Comparison of ENCODE assay signal across 14 mouse cellular contexts in genomic region chr5:137670240-137670639, GRCm38 (mm10). TPM values are rescaled to one million over a fixed set of nuclear protein-coding genes. Genes with fewer than 3 reads are reported as not detected.
DNase-seq lines count a peak whose midpoint lies in the region; ATAC-seq and TF ChIP-seq lines count a peak whose summit lies in the region.
"Had no signal": no experiment of that assay in that cellular context is flagged by ENCODE, and none has a peak within 500 bp of the region (broad histone marks: within the 10 kb centered on the region; RNA-seq: fewer than 3 reads in every experiment).

No protein-coding gene starts in this region.

- no peak for TF ChIP-seq POLR2A in cortical plate, adult 2 months (IDR thresholded peaks at IDR 0.05; ENCODE audit: extremely low read depth, insufficient read depth, low read length)
- no peak for TF ChIP-seq POLR2A in small intestine, adult 2 months (IDR thresholded peaks at IDR 0.05; ENCODE audit: low read depth, low read length)

- no peaks in the 10 kb centered on the region for H3K4me1 ChIP-seq in forebrain, postnatal 0 days (ENCODE audit: insufficient read depth)
- peaks cover 10% of the 10 kb centered on the region; the same call in 1 of the 2 replicates for H3K4me1 ChIP-seq in forebrain, embryonic 16.5 days (replicated peaks; ENCODE audit: control insufficient read depth, insufficient read depth, low read length)
- peaks cover 9% of the 10 kb centered on the region for H3K4me1 ChIP-seq in lung, embryonic 14.5 days (ENCODE audit: insufficient read depth)
- peaks cover 4% of the 10 kb centered on the region for H3K4me1 ChIP-seq in cortical plate, adult 2 months (ENCODE audit: control insufficient read depth, insufficient read depth, low read length)
- peaks cover 30% of the 10 kb centered on the region; the same call in 1 of the 2 replicates for H3K4me1 ChIP-seq in small intestine, adult 2 months (ENCODE audit: control insufficient read depth, insufficient read depth, insufficient read length, low read length)

- DNase-seq in forebrain, postnatal 0 days: no peak
- no peak for DNase-seq in lung, embryonic 14.5 days
- no peak for DNase-seq in lung, postnatal 36 days
- no peak for DNase-seq in testis, postnatal 10 days (ENCODE audit: low spot score)
- DNase-seq in embryo, embryonic 11 days: no peak
- DNase-seq: cerebellum, adult 11 months; gastrocnemius, postnatal 10 days had no signal

- H3K4me3 ChIP-seq in forebrain, postnatal 0 days (ENCODE audit: low read depth, low read length): no peak overlapping the region
- no peak overlapping the region for H3K4me3 ChIP-seq in forebrain, embryonic 16.5 days (replicated peaks; ENCODE audit: low read length)
- H3K4me3 ChIP-seq in lung, embryonic 14.5 days (ENCODE audit: low read depth, low read length): no peak overlapping the region
- no peak overlapping the region for H3K4me3 ChIP-seq in cortical plate, adult 2 months (ENCODE audit: insufficient read depth, low read length)
- no peak overlapping the region for H3K4me3 ChIP-seq in small intestine, adult 2 months (ENCODE audit: low read depth, low read length)
- H3K4me3 ChIP-seq: embryonic facial prominence, embryonic 15.5 days; heart, embryonic 15.5 days had no signal

- H3K9me3 ChIP-seq in forebrain, postnatal 0 days (ENCODE audit: low read length): no peaks in the 10 kb centered on the region
- no peaks in the 10 kb centered on the region for H3K9me3 ChIP-seq in forebrain, embryonic 16.5 days (ENCODE audit: control insufficient read depth, low read length)
- H3K9me3 ChIP-seq in lung, embryonic 14.5 days (ENCODE audit: low read depth, low read length): no peaks in the 10 kb centered on the region
- H3K9me3 ChIP-seq: embryonic facial prominence, embryonic 15.5 days; heart, embryonic 15.5 days had no signal

- H3K27ac ChIP-seq in forebrain, postnatal 0 days (ENCODE audit: low read depth, low read length): no peak overlapping the region
- no peak overlapping the region for H3K27ac ChIP-seq in forebrain, embryonic 16.5 days (ENCODE audit: low read length)
- H3K27ac ChIP-seq in lung, embryonic 14.5 days (ENCODE audit: low read depth): no peak overlapping the region
- H3K27ac ChIP-seq in cortical plate, adult 2 months (ENCODE audit: insufficient read depth, low read length): no peak overlapping the region
- H3K27ac ChIP-seq in small intestine, adult 2 months (ENCODE audit: insufficient read depth, low read depth, low read length): 0 out of 2 replicates have a peak overlapping the region, but pooled peaks have one; percentile 92

- 98% methylated on average over 1 of the region's 1 CpGs for WGBS in forebrain, postnatal 0 days
- WGBS in forebrain, embryonic 16.5 days: 97% methylated on average over 1 of the region's 1 CpGs
- WGBS in lung, embryonic 14.5 days: 94% methylated on average over 1 of the region's 1 CpGs
- 90% methylated on average over 1 of the region's 1 CpGs for WGBS in small intestine, adult 2 months

- no peak for ATAC-seq in forebrain, postnatal 0 days
- ATAC-seq in forebrain, embryonic 16.5 days: no peak
- no peak for ATAC-seq in lung, embryonic 14.5 days (ENCODE audit: insufficient read depth)
- ATAC-seq: activated CD4-positive, CD25-positive, alpha-beta regulatory T cell, adult 4 months had no signal

- H3K36me3 ChIP-seq in forebrain, postnatal 0 days (ENCODE audit: insufficient read depth): peaks cover 18% of the 10 kb centered on the region
- H3K36me3 ChIP-seq in forebrain, embryonic 16.5 days (ENCODE audit: control insufficient read depth, insufficient read depth): peaks cover 7% of the 10 kb centered on the region
- H3K36me3 ChIP-seq in lung, embryonic 14.5 days (ENCODE audit: insufficient read depth): peaks cover 20% of the 10 kb centered on the region
- peaks cover 13% of the 10 kb centered on the region for H3K36me3 ChIP-seq in small intestine, adult 2 months (ENCODE audit: control insufficient read depth, insufficient read depth, low read length)

- no peak overlapping the region for H3K4me2 ChIP-seq in forebrain, postnatal 0 days (ENCODE audit: low read depth)
- no peak overlapping the region for H3K4me2 ChIP-seq in forebrain, embryonic 16.5 days (ENCODE audit: low read length)
- no peak overlapping the region for H3K4me2 ChIP-seq in lung, embryonic 14.5 days
- H3K4me2 ChIP-seq: embryonic facial prominence, embryonic 15.5 days; heart, embryonic 15.5 days; midbrain, embryonic 11.5 days had no signal

- H3K9ac ChIP-seq in forebrain, postnatal 0 days: no peak overlapping the region
- no peak overlapping the region for H3K9ac ChIP-seq in forebrain, embryonic 16.5 days (replicated peaks; ENCODE audit: low read depth, low read length)
- H3K9ac ChIP-seq in lung, embryonic 14.5 days: no peak overlapping the region
- H3K9ac ChIP-seq: embryonic facial prominence, embryonic 15.5 days; heart, embryonic 15.5 days had no signal

- no peaks in the 10 kb centered on the region for H3K27me3 ChIP-seq in forebrain, postnatal 0 days (ENCODE audit: insufficient read depth, low read length)
- no peaks in the 10 kb centered on the region for H3K27me3 ChIP-seq in forebrain, embryonic 16.5 days (replicated peaks; ENCODE audit: control insufficient read depth, insufficient read depth, low read length)
- no peaks in the 10 kb centered on the region for H3K27me3 ChIP-seq in lung, embryonic 14.5 days (ENCODE audit: insufficient read depth, low read length)
- H3K27me3 ChIP-seq in small intestine, adult 2 months (ENCODE audit: control insufficient read depth, insufficient read depth, low read length): no peaks in the 10 kb centered on the region
- H3K27me3 ChIP-seq: embryonic facial prominence, embryonic 15.5 days; heart, embryonic 15.5 days had no signal

- peak; percentile 48 for TF ChIP-seq CTCF in forebrain, postnatal 0 days (IDR thresholded peaks at IDR 0.05; ENCODE audit: low read depth)
- TF ChIP-seq CTCF in lung, embryonic 14.5 days (IDR thresholded peaks at IDR 0.05; ENCODE audit: low read depth): peak; percentile 47
- TF ChIP-seq CTCF in cortical plate, adult 2 months (IDR thresholded peaks at IDR 0.05; ENCODE audit: extremely low read depth, insufficient read depth, low read length): peak; percentile 17; the same call in 1 of the 2 replicates
- no peak for TF ChIP-seq CTCF in small intestine, adult 2 months (IDR thresholded peaks at IDR 0.05; ENCODE audit: extremely low read depth, insufficient read length, insufficient replicate concordance, low read depth, low read length)

RNA-seq across cellular contexts. Expression of gene Agfg2, which starts 14.3 kb away (rescaled TPM):
- total RNA-seq in forebrain, postnatal 0 days (2014; rRNA removed): 18.7 and 22.1 TPM in 2 replicates
- polyA plus RNA-seq in forebrain, postnatal 0 days (2015; fragmentation: Nextera tagmentation; extraction: Ambion mirVana): 12.6 and 15.0 TPM in 2 replicates
- 19.4 and 21.2 TPM in 2 replicates for polyA plus RNA-seq in forebrain, embryonic 16.5 days (2015; fragmentation: Nextera tagmentation; extraction: Ambion mirVana)
- polyA plus RNA-seq in lung, embryonic 14.5 days (2014; fragmentation: Nextera tagmentation; extraction: Ambion mirVana): 10.9 and 12.2 TPM in 2 replicates
- 35.7 and 36.7 TPM in 2 replicates for polyA plus RNA-seq in cortical plate, adult 2 months (2012; rRNA removed)
- 6.1 and 11.6 TPM in 2 replicates for polyA plus RNA-seq in small intestine, adult 2 months (2012; rRNA removed)

RNA-seq across cellular contexts. Expression of gene Irs3, which starts 24.7 kb away (rescaled TPM):
- 0.31 and 0.76 TPM in 2 replicates for total RNA-seq in forebrain, postnatal 0 days (2014; rRNA removed)
- polyA plus RNA-seq in forebrain, postnatal 0 days (2015; fragmentation: Nextera tagmentation; extraction: Ambion mirVana): 0.08 and 0.29 TPM in 2 replicates
- 0.09 TPM in 1 of 2 replicates, not detected in the other for polyA plus RNA-seq in forebrain, embryonic 16.5 days (2015; fragmentation: Nextera tagmentation; extraction: Ambion mirVana)
- 0.08 TPM in 1 of 2 replicates, not detected in the other for polyA plus RNA-seq in lung, embryonic 14.5 days (2014; fragmentation: Nextera tagmentation; extraction: Ambion mirVana)
- polyA plus RNA-seq in cortical plate, adult 2 months (2012; rRNA removed): 0.09 and 0.25 TPM in 2 replicates
- polyA plus RNA-seq in small intestine, adult 2 months (2012; rRNA removed): 0.35 and 0.43 TPM in 2 replicates
- polyA plus RNA-seq: activated CD4-positive, CD25-positive, alpha-beta regulatory T cell, adult 4 months had no signal

RNA-seq across cellular contexts. Expression of gene Sap25, which starts 29.1 kb away (rescaled TPM):
- total RNA-seq in forebrain, postnatal 0 days (2014; rRNA removed): 4.4 and 4.6 TPM in 2 replicates
- 1.8 TPM in 2 replicates for polyA plus RNA-seq in forebrain, postnatal 0 days (2015; fragmentation: Nextera tagmentation; extraction: Ambion mirVana)
- polyA plus RNA-seq in forebrain, embryonic 16.5 days (2015; fragmentation: Nextera tagmentation; extraction: Ambion mirVana): 5.2 and 10.4 TPM in 2 replicates
- 6.4 and 8.1 TPM in 2 replicates for polyA plus RNA-seq in lung, embryonic 14.5 days (2014; fragmentation: Nextera tagmentation; extraction: Ambion mirVana)
- polyA plus RNA-seq in cortical plate, adult 2 months (2012; rRNA removed): 24.6 and 26.0 TPM in 2 replicates
- 86.6 and 155 TPM in 2 replicates for polyA plus RNA-seq in small intestine, adult 2 months (2012; rRNA removed)

RNA-seq across cellular contexts. Expression of gene Gm20605, which starts 41.3 kb away (rescaled TPM):
- total RNA-seq in forebrain, postnatal 0 days (2014; rRNA removed): 3.6 and 6.1 TPM in 2 replicates
- 1.9 and 2.4 TPM in 2 replicates for polyA plus RNA-seq in forebrain, postnatal 0 days (2015; fragmentation: Nextera tagmentation; extraction: Ambion mirVana)
- polyA plus RNA-seq in forebrain, embryonic 16.5 days (2015; fragmentation: Nextera tagmentation; extraction: Ambion mirVana): 5.1 and 8.7 TPM in 2 replicates
- polyA plus RNA-seq in lung, embryonic 14.5 days (2014; fragmentation: Nextera tagmentation; extraction: Ambion mirVana): 9.2 and 11.7 TPM in 2 replicates
- 11.0 and 12.6 TPM in 2 replicates for polyA plus RNA-seq in cortical plate, adult 2 months (2012; rRNA removed)
- polyA plus RNA-seq in small intestine, adult 2 months (2012; rRNA removed): 19.1 and 29.0 TPM in 2 replicates

RNA-seq across cellular contexts. Expression of gene Lrch4, which starts 41.3 kb away (rescaled TPM):
- 3.3 and 5.6 TPM in 2 replicates for total RNA-seq in forebrain, postnatal 0 days (2014; rRNA removed)
- polyA plus RNA-seq in forebrain, postnatal 0 days (2015; fragmentation: Nextera tagmentation; extraction: Ambion mirVana): 11.3 and 12.8 TPM in 2 replicates
- 19.1 and 19.3 TPM in 2 replicates for polyA plus RNA-seq in forebrain, embryonic 16.5 days (2015; fragmentation: Nextera tagmentation; extraction: Ambion mirVana)
- polyA plus RNA-seq in lung, embryonic 14.5 days (2014; fragmentation: Nextera tagmentation; extraction: Ambion mirVana): 32.1 and 40.5 TPM in 2 replicates
- 11.5 and 15.0 TPM in 2 replicates for polyA plus RNA-seq in cortical plate, adult 2 months (2012; rRNA removed)
- polyA plus RNA-seq in small intestine, adult 2 months (2012; rRNA removed): 38.4 and 54.1 TPM in 2 replicates
